Mouse (Mus musculus) CD4-positive naive resting alpha-beta T cell, adult 57 days (primary cell): Measurements from ENCODE around the gene Clk2. TPM values are rescaled to one million over a fixed set of nuclear protein-coding genes. Genes with fewer than 3 reads are reported as not detected.

ENCODE experiments used
- total RNA-seq: library from RNA; stranded (reverse); gene quantifications from one replicate; pipeline ENCODE4 v1.2.4, GENCODE M21; 2023

Clk2 gene
- total RNA-seq, result 132 TPM

GRCm38 (mm10) chr3:89164506-89165267, at the start of gene Clk2:
Gene Clk2, plus strand, starts transcription at chr3:89164795.

GRCm38 (mm10) chr3:89135958-89136357, 28.6 kb upstream of the Clk2 start, which contains the start of gene Pklr:
Gene Pklr, plus strand, starts transcription at chr3:89136142.

GRCm38 (mm10) chr3:89159616-89160344, 4.8 kb upstream of the Clk2 start, which contains the start of gene Hcn3:
Gene Hcn3, minus strand, starts transcription at chr3:89160196.

GRCm38 (mm10) chr3:89177242-89178106, 12.9 kb downstream of the Clk2 start, which contains the start of gene Scamp3:
Gene Scamp3, plus strand, starts transcription at chr3:89177473.

GRCm38 (mm10) chr3:89183058-89183958, 18.7 kb downstream of the Clk2 start, which contains the start of gene Fam189b:
Gene Fam189b, plus strand, starts transcription at chr3:89183143.

GRCm38 (mm10) chr3:89202253-89203141, 37.9 kb downstream of the Clk2 start, which contains the start of gene Gba:
Gene Gba, plus strand, starts transcription at chr3:89202928.

GRCm38 (mm10) chr3:89214681-89215411, 50.3 kb downstream of the Clk2 start, which contains the start of gene Thbs3:
Gene Thbs3, plus strand, starts transcription at chr3:89215180.

Other genes starting within 250 kb of the Clk2 start
- 82.3 TPM for gene Ash1l, start 214.2 kb upstream of the Clk2 start, total RNA-seq
- gene Dap3, start 213.6 kb upstream of the Clk2 start, total RNA-seq, result 99.4 TPM
- 67.5 TPM for gene Rusc1, start 71.5 kb upstream of the Clk2 start, total RNA-seq
- gene Gm43738, start 63.7 kb upstream of the Clk2 start, total RNA-seq, result not detected
- 36.2 TPM for gene Fdps, start 62.8 kb upstream of the Clk2 start, total RNA-seq
- not detected for gene Pklr, start 28.7 kb upstream of the Clk2 start, total RNA-seq
- gene Hcn3, start 4.6 kb upstream of the Clk2 start, total RNA-seq, result 6.1 TPM
- 156 TPM for gene Scamp3, start 12.7 kb downstream of the Clk2 start, total RNA-seq
- gene Fam189b, start 18.3 kb downstream of the Clk2 start, total RNA-seq, result 129 TPM
- 61.2 TPM for gene Gba, start 38.1 kb downstream of the Clk2 start, total RNA-seq
- 12.1 TPM for gene Thbs3, start 50.4 kb downstream of the Clk2 start, total RNA-seq
- gene Mtx1, start 62.3 kb downstream of the Clk2 start, total RNA-seq, result 205 TPM
- 0.50 TPM for gene Muc1, start 64.3 kb downstream of the Clk2 start, total RNA-seq
- 94.5 TPM for gene Krtcap2, start 81.2 kb downstream of the Clk2 start, total RNA-seq
- 2.0 TPM for gene Trim46, start 81.5 kb downstream of the Clk2 start, total RNA-seq
- 55.3 TPM for gene Dpm3, start 94.6 kb downstream of the Clk2 start, total RNA-seq
- 113 TPM for gene Slc50a1, start 105.8 kb downstream of the Clk2 start, total RNA-seq
- gene Efna1, start 116.3 kb downstream of the Clk2 start, total RNA-seq, result 0.41 TPM
- gene Efna3, start 158.2 kb downstream of the Clk2 start, total RNA-seq, result not detected
- gene Efna4, start 173.2 kb downstream of the Clk2 start, total RNA-seq, result not detected
- gene Adam15, start 185.2 kb downstream of the Clk2 start, total RNA-seq, result 19.3 TPM
- gene Dcst2, start 197.2 kb downstream of the Clk2 start, total RNA-seq, result 0.24 TPM
- gene Dcst1, start 200.5 kb downstream of the Clk2 start, total RNA-seq, result not detected
- 111 TPM for gene Zbtb7b, start 230.0 kb downstream of the Clk2 start, total RNA-seq
- not detected for gene Lenep, start 238.0 kb downstream of the Clk2 start, total RNA-seq
- 29.4 TPM for gene Flad1, start 247.1 kb downstream of the Clk2 start, total RNA-seq